Mouse (Mus musculus): ENCODE measurements at regions not wholly inside any gene's neighbourhood (a gene's known extent, or its start where the extent isn't known, plus 50 kb on each side); places are given as distances from the start of the nearest gene placed in this dataset.

GRCm38 (mm10) chr2:162776542-162776941 lies 115.6 kb upstream of the Ptprt start:
- ATAC-seq (replicated peaks; ENCODE audit: insufficient number of reproducible peaks, low FRiP score, low TSS enrichment, low read depth) (no peak), DNase-seq (ENCODE audit: low spot score) (no peak)
- no peak overlapping the region for H3K9ac ChIP-seq (replicated peaks; ENCODE audit: low read length)
- H3K27me3 ChIP-seq (ENCODE audit: control insufficient read depth, insufficient read depth, low read length), result no peaks in the 10 kb centered on the region
- no peaks in the 10 kb centered on the region for H3K36me3 ChIP-seq (replicated peaks; ENCODE audit: control insufficient read depth, insufficient read depth, low read depth, low read length)
- H3K4me3 ChIP-seq (ENCODE audit: low read depth, low read length), result no peak overlapping the region
- H3K9me3 ChIP-seq (replicated peaks; ENCODE audit: control insufficient read depth, low read length), result no peaks in the 10 kb centered on the region
- WGBS, result 87% methylated on average over 5 of the region's 5 CpGs
- H3K27ac ChIP-seq (replicated peaks; ENCODE audit: low read depth, low read length), result no peak overlapping the region
- H3K4me1 ChIP-seq (ENCODE audit: control insufficient read depth, insufficient read depth, low read length), result no peaks in the 10 kb centered on the region
- H3K4me2 ChIP-seq (ENCODE audit: low read depth, low read length), result no peak overlapping the region

GRCm38 (mm10) chr2:162772520-162772919 lies 111.6 kb upstream of the Ptprt start:
- H3K27ac ChIP-seq (replicated peaks; ENCODE audit: low read depth, low read length), result no peak overlapping the region
- no peak overlapping the region for H3K9ac ChIP-seq (replicated peaks; ENCODE audit: low read length)
- ATAC-seq (replicated peaks; ENCODE audit: insufficient number of reproducible peaks, low FRiP score, low TSS enrichment, low read depth) (no peak), DNase-seq (ENCODE audit: low spot score) (no peak)
- H3K27me3 ChIP-seq (ENCODE audit: control insufficient read depth, insufficient read depth, low read length), result no peaks in the 10 kb centered on the region
- H3K4me3 ChIP-seq (ENCODE audit: low read depth, low read length), result no peak overlapping the region
- WGBS, result 92% methylated on average over 5 of the region's 5 CpGs
- H3K4me1 ChIP-seq (ENCODE audit: control insufficient read depth, insufficient read depth, low read length), result no peaks in the 10 kb centered on the region
- no peak overlapping the region for H3K4me2 ChIP-seq (ENCODE audit: low read depth, low read length)
- no peaks in the 10 kb centered on the region for H3K9me3 ChIP-seq (replicated peaks; ENCODE audit: control insufficient read depth, low read length)
- no peaks in the 10 kb centered on the region for H3K36me3 ChIP-seq (replicated peaks; ENCODE audit: control insufficient read depth, insufficient read depth, low read depth, low read length)

GRCm38 (mm10) chr2:162769711-162770428 lies 108.9 kb upstream of the Ptprt start:
- WGBS, result 80% methylated on average over 6 of the region's 6 CpGs
- DNase-seq (ENCODE audit: low spot score), result no peak
- Histone ChIP-seq H3K4me3 (ENCODE audit: low read depth, low read length) (no peak overlapping the region), H3K4me2 (ENCODE audit: low read depth, low read length) (no peak overlapping the region), H3K9me3 (replicated peaks; ENCODE audit: control insufficient read depth, low read length) (no peaks in the 10 kb centered on the region), H3K27me3 (ENCODE audit: control insufficient read depth, insufficient read depth, low read length) (no peaks in the 10 kb centered on the region), H3K9ac (replicated peaks; ENCODE audit: low read length) (no peak overlapping the region), H3K4me1 (ENCODE audit: control insufficient read depth, insufficient read depth, low read length) (no peaks in the 10 kb centered on the region), H3K36me3 (replicated peaks; ENCODE audit: control insufficient read depth, insufficient read depth, low read depth, low read length) (no peaks in the 10 kb centered on the region), H3K27ac (replicated peaks; ENCODE audit: low read depth, low read length) (no peak overlapping the region)
- ATAC-seq (replicated peaks; ENCODE audit: insufficient number of reproducible peaks, low FRiP score, low TSS enrichment, low read depth), result no peak

- H3K9ac ChIP-seq (replicated peaks; ENCODE audit: low read length), result no peak overlapping the region
- 88% methylated on average over 6 of the region's 6 CpGs for WGBS
- H3K4me1 ChIP-seq (ENCODE audit: control insufficient read depth, insufficient read depth, low read length), result no peaks in the 10 kb centered on the region
- no peaks in the 10 kb centered on the region for H3K9me3 ChIP-seq (replicated peaks; ENCODE audit: control insufficient read depth, low read length)
- ATAC-seq (replicated peaks; ENCODE audit: insufficient number of reproducible peaks, low FRiP score, low TSS enrichment, low read depth) (no peak), DNase-seq (ENCODE audit: low spot score) (no peak)
- H3K27me3 ChIP-seq (ENCODE audit: control insufficient read depth, insufficient read depth, low read length), result no peaks in the 10 kb centered on the region
- H3K4me2 ChIP-seq (ENCODE audit: low read depth, low read length), result no peak overlapping the region
- no peaks in the 10 kb centered on the region for H3K36me3 ChIP-seq (replicated peaks; ENCODE audit: control insufficient read depth, insufficient read depth, low read depth, low read length)
- no peak overlapping the region for H3K4me3 ChIP-seq (ENCODE audit: low read depth, low read length)
- H3K27ac ChIP-seq (replicated peaks; ENCODE audit: low read depth, low read length), result no peak overlapping the region
These were observed 103.1 kb upstream of the Ptprt start for GRCm38 (mm10) chr2:162764059-162764458.

GRCm38 (mm10) chr2:162740523-162740922 lies 79.6 kb upstream of the Ptprt start:
- Histone ChIP-seq H3K27me3 (ENCODE audit: control insufficient read depth, insufficient read depth, low read length) (no peaks in the 10 kb centered on the region), H3K27ac (replicated peaks; ENCODE audit: low read depth, low read length) (no peak overlapping the region), H3K36me3 (replicated peaks; ENCODE audit: control insufficient read depth, insufficient read depth, low read depth, low read length) (no peaks in the 10 kb centered on the region), H3K4me1 (ENCODE audit: control insufficient read depth, insufficient read depth, low read length) (no peaks in the 10 kb centered on the region), H3K9me3 (replicated peaks; ENCODE audit: control insufficient read depth, low read length) (no peaks in the 10 kb centered on the region), H3K4me2 (ENCODE audit: low read depth, low read length) (no peak overlapping the region), H3K4me3 (ENCODE audit: low read depth, low read length) (no peak overlapping the region), H3K9ac (replicated peaks; ENCODE audit: low read length) (no peak overlapping the region)
- ATAC-seq (replicated peaks; ENCODE audit: insufficient number of reproducible peaks, low FRiP score, low TSS enrichment, low read depth) (no peak), DNase-seq (ENCODE audit: low spot score) (no peak)
- WGBS, result 65% methylated on average over 5 of the region's 5 CpGs

GRCm38 (mm10) chr2:162735761-162736160 lies 74.8 kb upstream of the Ptprt start:
- Histone ChIP-seq H3K36me3 (replicated peaks; ENCODE audit: control insufficient read depth, insufficient read depth, low read depth, low read length) (no peaks in the 10 kb centered on the region), H3K27me3 (ENCODE audit: control insufficient read depth, insufficient read depth, low read length) (no peaks in the 10 kb centered on the region), H3K9ac (replicated peaks; ENCODE audit: low read length) (no peak overlapping the region), H3K4me1 (ENCODE audit: control insufficient read depth, insufficient read depth, low read length) (no peaks in the 10 kb centered on the region), H3K4me3 (ENCODE audit: low read depth, low read length) (no peak overlapping the region), H3K27ac (replicated peaks; ENCODE audit: low read depth, low read length) (no peak overlapping the region), H3K4me2 (ENCODE audit: low read depth, low read length) (no peak overlapping the region), H3K9me3 (replicated peaks; ENCODE audit: control insufficient read depth, low read length) (no peaks in the 10 kb centered on the region)
- DNase-seq (ENCODE audit: low spot score) (no peak), ATAC-seq (replicated peaks; ENCODE audit: insufficient number of reproducible peaks, low FRiP score, low TSS enrichment, low read depth) (no peak)
- 60% methylated on average over 3 of the region's 3 CpGs for WGBS

GRCm38 (mm10) chr2:162734286-162734685 lies 73.3 kb upstream of the Ptprt start:
- no peak overlapping the region for H3K9ac ChIP-seq (replicated peaks; ENCODE audit: low read length)
- no peak overlapping the region for H3K4me3 ChIP-seq (ENCODE audit: low read depth, low read length)
- 72% methylated on average over 4 of the region's 4 CpGs for WGBS
- ATAC-seq (replicated peaks; ENCODE audit: insufficient number of reproducible peaks, low FRiP score, low TSS enrichment, low read depth) (no peak), DNase-seq (ENCODE audit: low spot score) (no peak)
- H3K4me2 ChIP-seq (ENCODE audit: low read depth, low read length), result no peak overlapping the region
- no peak overlapping the region for H3K27ac ChIP-seq (replicated peaks; ENCODE audit: low read depth, low read length)
- H3K9me3 ChIP-seq (replicated peaks; ENCODE audit: control insufficient read depth, low read length), result no peaks in the 10 kb centered on the region
- no peaks in the 10 kb centered on the region for H3K36me3 ChIP-seq (replicated peaks; ENCODE audit: control insufficient read depth, insufficient read depth, low read depth, low read length)
- H3K4me1 ChIP-seq (ENCODE audit: control insufficient read depth, insufficient read depth, low read length), result no peaks in the 10 kb centered on the region
- no peaks in the 10 kb centered on the region for H3K27me3 ChIP-seq (ENCODE audit: control insufficient read depth, insufficient read depth, low read length)

- WGBS, result 67% methylated on average over 3 of the region's 3 CpGs
- H3K27ac ChIP-seq (replicated peaks; ENCODE audit: low read depth, low read length), result no peak overlapping the region
- ATAC-seq (replicated peaks; ENCODE audit: insufficient number of reproducible peaks, low FRiP score, low TSS enrichment, low read depth) (no peak), DNase-seq (ENCODE audit: low spot score) (no peak)
- H3K4me1 ChIP-seq (ENCODE audit: control insufficient read depth, insufficient read depth, low read length), result no peaks in the 10 kb centered on the region
- H3K36me3 ChIP-seq (replicated peaks; ENCODE audit: control insufficient read depth, insufficient read depth, low read depth, low read length), result no peaks in the 10 kb centered on the region
- H3K4me3 ChIP-seq (ENCODE audit: low read depth, low read length), result no peak overlapping the region
- no peaks in the 10 kb centered on the region for H3K27me3 ChIP-seq (ENCODE audit: control insufficient read depth, insufficient read depth, low read length)
- H3K4me2 ChIP-seq (ENCODE audit: low read depth, low read length), result no peak overlapping the region
- no peaks in the 10 kb centered on the region for H3K9me3 ChIP-seq (replicated peaks; ENCODE audit: control insufficient read depth, low read length)
- H3K9ac ChIP-seq (replicated peaks; ENCODE audit: low read length), result no peak overlapping the region
These were observed 59.1 kb upstream of the Ptprt start for GRCm38 (mm10) chr2:162720016-162720415.
